Mouse (Mus musculus): ENCODE data around the gene Ppp1r35. TPM values are rescaled to one million over a fixed set of nuclear protein-coding genes. Genes with fewer than 3 reads are reported as not detected.
A peak's percentile ranks its signal among the peaks of the same experiment; 100 is the strongest.

Ppp1r35 gene
- polyA plus RNA-seq, 1 experiment from 2014 or later = 51.1 TPM

DNA sequence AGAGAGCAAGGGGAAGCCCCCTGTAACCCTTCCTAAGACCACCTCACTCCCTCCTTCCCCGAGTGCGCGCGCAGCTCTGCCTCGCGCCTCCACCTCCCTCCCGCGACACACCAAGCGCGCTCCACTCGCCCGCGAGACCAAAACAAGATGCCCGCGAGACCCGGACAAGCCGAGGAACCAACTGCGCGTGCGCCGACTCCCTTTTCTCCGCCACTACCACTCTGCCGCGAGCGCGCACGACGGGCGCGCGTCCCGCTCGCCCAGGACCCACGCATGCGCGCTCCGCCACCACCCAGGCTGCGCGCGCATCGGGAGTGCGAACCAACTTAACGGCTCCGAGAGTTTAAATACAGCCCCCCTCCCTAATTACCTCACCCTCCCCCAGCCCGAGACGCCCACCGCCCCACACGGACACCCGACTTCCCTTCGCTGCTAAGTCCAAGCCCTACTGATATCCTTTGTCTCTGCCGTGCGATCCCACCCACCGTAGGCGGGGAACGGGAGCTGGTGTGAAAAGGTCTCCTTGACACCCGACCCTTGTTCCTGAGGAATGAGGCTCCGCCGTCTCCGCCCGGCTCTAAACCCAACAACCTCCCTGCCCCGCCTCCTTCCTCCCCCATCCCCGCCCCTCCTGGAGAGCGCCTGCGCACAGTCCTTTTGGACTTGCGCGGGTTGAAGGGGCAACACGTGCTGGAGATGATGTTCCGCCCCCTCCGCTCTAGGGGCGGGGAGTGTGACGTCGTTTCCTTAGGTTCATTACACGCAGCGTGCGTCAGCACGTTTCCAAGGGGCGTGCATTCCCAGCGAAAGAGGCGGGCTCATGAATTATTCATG lies 7.7 kb downstream of the Ppp1r35 start:
- DNase-seq (ENCODE audit: low spot score) (peak; percentile 100), ATAC-seq (ENCODE audit: low FRiP score) (peak; percentile 87)
- H3K27ac ChIP-seq = peak overlapping the region; percentile 97
- H3K36me3 ChIP-seq (replicated peaks; ENCODE audit: control insufficient read depth, insufficient read depth) = peaks cover 33% of the 10 kb centered on the region
- H3K9ac ChIP-seq = peak overlapping the region; percentile 86
- H3K9me3 ChIP-seq (ENCODE audit: control insufficient read depth, low read length) = no peaks in the 10 kb centered on the region
- H3K4me2 ChIP-seq (replicated peaks) = peak overlapping the region; percentile 81
- peak overlapping the region; percentile 71 for H3K4me3 ChIP-seq (replicated peaks; ENCODE audit: low read length)
- under 1% methylated on average over 78 of the region's 79 CpGs for WGBS
- H3K27me3 ChIP-seq (ENCODE audit: control insufficient read depth, insufficient read depth, low read length) = no peaks in the 10 kb centered on the region
- H3K4me1 ChIP-seq (replicated peaks; ENCODE audit: control insufficient read depth, insufficient read depth, low read length) = peaks cover 24% of the 10 kb centered on the region

GRCm38 (mm10) chr5:137787151-137787928 lies 8.7 kb downstream of the Ppp1r35 start, which contains the start of the genes Mepce and Zcwpw1:
Mepce (minus strand) TSS chr5:137787655.
Zcwpw1 (plus strand) TSS chr5:137787798.
- no peaks in the 10 kb centered on the region for H3K27me3 ChIP-seq (ENCODE audit: control insufficient read depth, insufficient read depth, low read length)
- peak within 1 kb of the TSS; percentile 97 for H3K27ac ChIP-seq
- H3K4me1 ChIP-seq (replicated peaks; ENCODE audit: control insufficient read depth, insufficient read depth, low read length) = peaks cover 24% of the 10 kb centered on the region
- peak within 1 kb of the TSS; percentile 71 for H3K4me3 ChIP-seq (replicated peaks; ENCODE audit: low read length)
- ATAC-seq (ENCODE audit: low FRiP score) = peak; percentile 67
- H3K9ac ChIP-seq = peak within 1 kb of the TSS; percentile 86
- H3K4me2 ChIP-seq (replicated peaks) = peak within 1 kb of the TSS; percentile 81
- H3K36me3 ChIP-seq (replicated peaks; ENCODE audit: control insufficient read depth, insufficient read depth) = peaks cover 22% of the 10 kb centered on the region
- no peaks in the 10 kb centered on the region for H3K9me3 ChIP-seq (ENCODE audit: control insufficient read depth, low read length)
- DNase-seq (ENCODE audit: low spot score) = peak; percentile 99
- under 1% methylated on average over 48 of the region's 48 CpGs for WGBS

GRCm38 (mm10) chr5:137788171-137788570 lies 9.5 kb downstream of the Ppp1r35 start:
- Histone ChIP-seq H3K36me3 (replicated peaks; ENCODE audit: control insufficient read depth, insufficient read depth) (peaks cover 14% of the 10 kb centered on the region), H3K4me3 (replicated peaks; ENCODE audit: low read length) (peak overlapping the region; percentile 71), H3K27ac (no peak overlapping the region), H3K9me3 (ENCODE audit: control insufficient read depth, low read length) (no peaks in the 10 kb centered on the region), H3K4me1 (replicated peaks; ENCODE audit: control insufficient read depth, insufficient read depth, low read length) (peaks cover 21% of the 10 kb centered on the region), H3K9ac (no peak overlapping the region), H3K4me2 (replicated peaks) (peak overlapping the region; percentile 71), H3K27me3 (ENCODE audit: control insufficient read depth, insufficient read depth, low read length) (no peaks in the 10 kb centered on the region)
- 75% methylated on average over 24 of the region's 24 CpGs for WGBS
- DNase-seq (ENCODE audit: low spot score) (no peak), ATAC-seq (ENCODE audit: low FRiP score) (no peak)

GRCm38 (mm10) chr5:137788946-137789531 lies 10.4 kb downstream of the Ppp1r35 start:
- ATAC-seq (ENCODE audit: low FRiP score) = no peak

GRCm38 (mm10) chr5:137791553-137791952 lies 12.9 kb downstream of the Ppp1r35 start:
- Histone ChIP-seq H3K27me3 (ENCODE audit: control insufficient read depth, insufficient read depth, low read length) (no peaks in the 10 kb centered on the region), H3K4me1 (replicated peaks; ENCODE audit: control insufficient read depth, insufficient read depth, low read length) (no peaks in the 10 kb centered on the region; the same call in 1 of the 2 replicates), H3K4me2 (replicated peaks) (no peak overlapping the region), H3K27ac (no peak overlapping the region), H3K9me3 (ENCODE audit: control insufficient read depth, low read length) (no peaks in the 10 kb centered on the region), H3K4me3 (replicated peaks; ENCODE audit: low read length) (no peak overlapping the region), H3K36me3 (replicated peaks; ENCODE audit: control insufficient read depth, insufficient read depth) (no peaks in the 10 kb centered on the region), H3K9ac (no peak overlapping the region)
- ATAC-seq (ENCODE audit: low FRiP score) (no peak), DNase-seq (ENCODE audit: low spot score) (peak; percentile 32)

More at GRCm38 (mm10) chr5:137788946-137789531, 10.4 kb downstream of the Ppp1r35 start:
- no peak for DNase-seq (ENCODE audit: low spot score)
- peaks cover 13% of the 10 kb centered on the region for H3K4me1 ChIP-seq (replicated peaks; ENCODE audit: control insufficient read depth, insufficient read depth, low read length)
- no peaks in the 10 kb centered on the region for H3K27me3 ChIP-seq (ENCODE audit: control insufficient read depth, insufficient read depth, low read length)
- no peak overlapping the region for H3K4me2 ChIP-seq (replicated peaks)
- no peaks in the 10 kb centered on the region for H3K9me3 ChIP-seq (ENCODE audit: control insufficient read depth, low read length)
- H3K9ac ChIP-seq = no peak overlapping the region
- H3K27ac ChIP-seq = no peak overlapping the region
- WGBS = 94% methylated on average over 2 of the region's 2 CpGs
- H3K4me3 ChIP-seq (replicated peaks; ENCODE audit: low read length) = no peak overlapping the region
- peaks cover 5% of the 10 kb centered on the region for H3K36me3 ChIP-seq (replicated peaks; ENCODE audit: control insufficient read depth, insufficient read depth)

DNA sequence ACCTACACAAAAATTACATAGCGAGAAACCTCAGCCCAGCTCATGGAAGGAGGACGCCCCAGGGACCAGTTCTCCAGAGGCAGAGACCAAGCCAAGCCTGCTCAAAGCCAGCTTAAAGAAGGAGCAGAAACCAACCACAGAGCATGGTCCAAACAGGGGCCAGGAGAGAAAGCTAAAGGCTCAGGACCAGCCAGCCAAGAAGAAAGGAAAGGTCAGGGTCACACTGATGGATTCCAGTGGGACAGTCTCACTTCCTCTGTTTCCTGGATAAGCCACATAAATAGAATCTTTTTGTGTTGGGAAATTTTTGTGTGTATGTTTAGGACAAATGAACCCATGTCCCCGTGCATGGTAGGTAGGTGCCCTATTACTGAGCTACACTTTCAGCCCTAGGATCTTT lies 18.0 kb downstream of the Ppp1r35 start:
- Histone ChIP-seq H3K4me3 (replicated peaks; ENCODE audit: low read length) (no peak overlapping the region), H3K36me3 (replicated peaks; ENCODE audit: control insufficient read depth, insufficient read depth) (no peaks in the 10 kb centered on the region), H3K27ac (no peak overlapping the region), H3K4me2 (replicated peaks) (no peak overlapping the region), H3K27me3 (ENCODE audit: control insufficient read depth, insufficient read depth, low read length) (no peaks in the 10 kb centered on the region), H3K9ac (no peak overlapping the region), H3K9me3 (ENCODE audit: control insufficient read depth, low read length) (no peaks in the 10 kb centered on the region), H3K4me1 (replicated peaks; ENCODE audit: control insufficient read depth, insufficient read depth, low read length) (no peaks in the 10 kb centered on the region)
- no peak for DNase-seq (ENCODE audit: low spot score)
- no peak for ATAC-seq (ENCODE audit: low FRiP score)
- 87% methylated on average over 3 of the region's 3 CpGs for WGBS

GRCm38 (mm10) chr5:137800917-137801316 lies 22.3 kb downstream of the Ppp1r35 start:
- WGBS = 86% methylated on average over 3 of the region's 3 CpGs
- DNase-seq (ENCODE audit: low spot score) (no peak), ATAC-seq (ENCODE audit: low FRiP score) (no peak)
- H3K36me3 ChIP-seq (replicated peaks; ENCODE audit: control insufficient read depth, insufficient read depth) = no peaks in the 10 kb centered on the region
- H3K27ac ChIP-seq = no peak overlapping the region
- H3K9me3 ChIP-seq (ENCODE audit: control insufficient read depth, low read length) = no peaks in the 10 kb centered on the region
- H3K4me2 ChIP-seq (replicated peaks) = no peak overlapping the region
- no peaks in the 10 kb centered on the region for H3K4me1 ChIP-seq (replicated peaks; ENCODE audit: control insufficient read depth, insufficient read depth, low read length)
- no peak overlapping the region for H3K9ac ChIP-seq
- no peaks in the 10 kb centered on the region for H3K27me3 ChIP-seq (ENCODE audit: control insufficient read depth, insufficient read depth, low read length)
- H3K4me3 ChIP-seq (replicated peaks; ENCODE audit: low read length) = no peak overlapping the region

GRCm38 (mm10) chr5:137806158-137806557 lies 27.5 kb downstream of the Ppp1r35 start:
- H3K36me3 ChIP-seq (replicated peaks; ENCODE audit: control insufficient read depth, insufficient read depth) = no peaks in the 10 kb centered on the region
- no peaks in the 10 kb centered on the region for H3K27me3 ChIP-seq (ENCODE audit: control insufficient read depth, insufficient read depth, low read length)
- H3K9ac ChIP-seq = no peak overlapping the region
- ATAC-seq (ENCODE audit: low FRiP score) = no peak
- no peak overlapping the region for H3K4me3 ChIP-seq (replicated peaks; ENCODE audit: low read length)
- no peak overlapping the region for H3K4me2 ChIP-seq (replicated peaks)
- WGBS = 83% methylated on average over 1 of the region's 1 CpGs
- H3K4me1 ChIP-seq (replicated peaks; ENCODE audit: control insufficient read depth, insufficient read depth, low read length) = no peaks in the 10 kb centered on the region
- no peak for DNase-seq (ENCODE audit: low spot score)
- no peaks in the 10 kb centered on the region for H3K9me3 ChIP-seq (ENCODE audit: control insufficient read depth, low read length)
- H3K27ac ChIP-seq = no peak overlapping the region

- DNase-seq (ENCODE audit: low spot score) = no peak
- no peak overlapping the region for H3K27ac ChIP-seq
- no peak overlapping the region for H3K9ac ChIP-seq
- no peaks in the 10 kb centered on the region for H3K27me3 ChIP-seq (ENCODE audit: control insufficient read depth, insufficient read depth, low read length)
- WGBS = 83% methylated on average over 5 of the region's 5 CpGs
- no peak for ATAC-seq (ENCODE audit: low FRiP score)
- no peaks in the 10 kb centered on the region for H3K4me1 ChIP-seq (replicated peaks; ENCODE audit: control insufficient read depth, insufficient read depth, low read length)
- no peak overlapping the region for H3K4me3 ChIP-seq (replicated peaks; ENCODE audit: low read length)
- H3K36me3 ChIP-seq (replicated peaks; ENCODE audit: control insufficient read depth, insufficient read depth) = no peaks in the 10 kb centered on the region
- H3K4me2 ChIP-seq (replicated peaks) = no peak overlapping the region
- H3K9me3 ChIP-seq (ENCODE audit: control insufficient read depth, low read length) = no peaks in the 10 kb centered on the region
These were observed 29.7 kb downstream of the Ppp1r35 start for GRCm38 (mm10) chr5:137808316-137808715.
